Mouse (Mus musculus) heart, adult 2 months (tissue): ENCODE measurements around the gene Cuzd1. TPM values are rescaled to one million over a fixed set of nuclear protein-coding genes. Genes with fewer than 3 reads are reported as not detected.

Experiments used
- DNase-seq, 2 experiments: peaks; one replicate each; pipeline ENCODE4 v3.0.0; 2021
- H3K27ac ChIP-seq: fragments of 200-600 bp; 2 replicates; pipeline ENCODE4 v1.8.1; 2022
- H3K27me3 ChIP-seq: fragments of 200-500 bp; 2 replicates; pipeline ENCODE4 v1.6.1; 2012; ENCODE audit warnings: mild to moderate bottlenecking, low read length, inconsistent platforms, mixed read lengths; ENCODE audit not compliant: control insufficient read depth, insufficient read depth
- H3K36me3 ChIP-seq: fragments of 200-500 bp; 2 replicates; pipeline ENCODE4 v1.6.1; 2012; ENCODE audit warnings: low read length, inconsistent platforms; ENCODE audit not compliant: control insufficient read depth, insufficient read depth
- H3K4me1 ChIP-seq: fragments of 200-500 bp; 2 replicates; pipeline ENCODE4 v1.6.1; 2011; ENCODE audit warnings: low read length; ENCODE audit not compliant: control insufficient read depth, insufficient read depth
- H3K4me3 ChIP-seq: fragments of 200-600 bp; 2 replicates; pipeline ENCODE4 v1.8.1; 2022
- H3K79me2 ChIP-seq: fragments of 200-500 bp; replicated peaks from 2 replicates; pipeline ENCODE4 v1.6.1; 2012; ENCODE audit warnings: mild to moderate bottlenecking, inconsistent platforms, low read length, moderate library complexity, mixed read lengths; ENCODE audit not compliant: control insufficient read depth, insufficient read depth
- H3K9ac ChIP-seq: fragments of 200-500 bp; 2 replicates; pipeline ENCODE4 v1.6.1; 2012; ENCODE audit warnings: low read depth, mild to moderate bottlenecking, control low read depth, inconsistent platforms, low read length, mixed read lengths
- CTCF ChIP-seq: fragments of 200-600 bp; IDR thresholded peaks from 2 replicates; pipeline ENCODE4 v1.8.1; 2022; ENCODE audit warnings: antibody characterized with exemption, mild to moderate bottlenecking, moderate library complexity
- EP300 ChIP-seq: fragments of 200-500 bp; IDR thresholded peaks from 2 replicates; pipeline ENCODE4 v1.6.1; 2011; ENCODE audit warnings: low read depth, low read length, control low read depth; ENCODE audit not compliant: insufficient read depth
- POLR2A ChIP-seq: fragments of 200-500 bp; IDR thresholded peaks from 2 replicates; pipeline ENCODE4 v1.6.1; 2011; ENCODE audit warnings: mild to moderate bottlenecking, low read depth, low read length, control low read depth; ENCODE audit not compliant: insufficient read depth
- WGBS: fragments of 180-500 bp; shearing (Covaris S2); methylation state at CpG from one replicate; pipeline ENCODE4 v1.1.7; 2018; 5-methylcytosine and 5-hydroxymethylcytosine counted together
- intact Hi-C: fragments of 180-260 bp; cut with DNase I; formaldehyde crosslinking; loops from one replicate; pipeline ENCODE4 v1.15.1; 2025
- long read RNA-seq: library from polyadenylated mRNA; stranded (forward); transcript quantifications from one replicate; pipeline ENCODE4 v2.0.0, GENCODE M21; 2021
- polyA plus RNA-seq: library from polyadenylated mRNA; depleted of rRNA; stranded (reverse); fragments of >200 nt; gene quantifications from 2 replicates; pipeline ENCODE4 v1.2.3, GENCODE M21; 2012; rRNA removed
- total RNA-seq, 2 experiments: library from RNA; stranded (reverse); gene quantifications; 2 replicates each; pipeline ENCODE4 v1.2.3; 2021

Cuzd1 gene
- total RNA-seq (under 1 TPM; 0.21 to 0.32 TPM), polyA plus RNA-seq (0.64 and 0.79 TPM in 2 replicates)
- long read RNA-seq = 0 reads

- no peaks in the 10 kb centered on the region for H3K79me2 ChIP-seq
- no peak within 1 kb of the TSS for H3K9ac ChIP-seq
- H3K4me3 ChIP-seq = no peak within 1 kb of the TSS
- no peaks in the 10 kb centered on the region for H3K27me3 ChIP-seq
- no peaks in the 10 kb centered on the region for H3K4me1 ChIP-seq
- TF ChIP-seq POLR2A (no peak), CTCF (no peak), EP300 (no peak)
- no peak for DNase-seq
- intact Hi-C loops = no loop called here
- no peak within 1 kb of the TSS for H3K27ac ChIP-seq
- H3K36me3 ChIP-seq = no peaks in the 10 kb centered on the region
- 45% methylated on average over 2 of the region's 2 CpGs for WGBS
Observed at GRCm38 (mm10) chr7:131322192-131322591, at the start of gene Cuzd1. Gene Cuzd1, minus strand, starts transcription at chr7:131322292.

GRCm38 (mm10) chr7:131371470-131371860 is 49.4 kb upstream of the Cuzd1 start:
- Histone ChIP-seq H3K4me3 (peak overlapping the region; percentile 63), H3K27me3 (no peaks in the 10 kb centered on the region), H3K36me3 (peaks cover 4% of the 10 kb centered on the region), H3K27ac (peak overlapping the region; percentile 96), H3K79me2 (no peaks in the 10 kb centered on the region), H3K9ac (peak overlapping the region; percentile 91), H3K4me1 (peaks cover 5% of the 10 kb centered on the region)
- intact Hi-C loops = loop anchor here (5.0 kb wide), 1 partner anchor 511 kb away; no protein-coding TSS in a partner anchor
- DNase-seq = no peak
- WGBS = 2% methylated on average over 9 of the region's 9 CpGs
- TF ChIP-seq POLR2A (no peak), CTCF (no peak), EP300 (no peak)

- Histone ChIP-seq H3K79me2 (no peaks in the 10 kb centered on the region), H3K4me1 (peaks cover 5% of the 10 kb centered on the region), H3K9ac (peak within 1 kb of the TSS; percentile 91), H3K27ac (peak within 1 kb of the TSS; percentile 96), H3K27me3 (no peaks in the 10 kb centered on the region), H3K4me3 (peak within 1 kb of the TSS; percentile 63), H3K36me3 (peaks cover 4% of the 10 kb centered on the region)
- DNase-seq = peak; percentile 93 to 95
- intact Hi-C loops = loop anchor here (5.0 kb wide), 1 partner anchor 511 kb away; no protein-coding TSS in a partner anchor
- TF ChIP-seq CTCF (peak; percentile 99), POLR2A (peak; percentile 93), EP300 (0 out of 2 replicates have a peak, but pooled peaks have one; percentile 27)
- 4% methylated on average over 47 of the region's 47 CpGs for WGBS
Observed at GRCm38 (mm10) chr7:131370648-131371469, 48.8 kb upstream of the Cuzd1 start, which contains the start of gene Pstk. Gene Pstk, plus strand, starts transcription at chr7:131371141.

GRCm38 (mm10) chr7:131364131-131364530 is 42.0 kb upstream of the Cuzd1 start:
- Histone ChIP-seq H3K36me3 (peaks cover 5% of the 10 kb centered on the region), H3K4me1 (no peaks in the 10 kb centered on the region), H3K27ac (no peak overlapping the region), H3K27me3 (no peaks in the 10 kb centered on the region), H3K79me2 (no peaks in the 10 kb centered on the region), H3K4me3 (no peak overlapping the region), H3K9ac (no peak overlapping the region)
- intact Hi-C loops = no loop called here
- 88% methylated on average over 8 of the region's 8 CpGs for WGBS
- no peak for DNase-seq
- TF ChIP-seq POLR2A (no peak), CTCF (no peak), EP300 (no peak)

GRCm38 (mm10) chr7:131362615-131363300 is 40.7 kb upstream of the Cuzd1 start, which contains the start of gene 2310057M21Rik:
Gene 2310057M21Rik, minus strand, starts transcription at chr7:131362759.
- peak within 1 kb of the TSS; percentile 94 for H3K27ac ChIP-seq
- TF ChIP-seq CTCF = no peak
- peak; percentile 66 for TF ChIP-seq POLR2A
- H3K36me3 ChIP-seq = peaks cover 5% of the 10 kb centered on the region
- H3K4me3 ChIP-seq = peak within 1 kb of the TSS; percentile 68
- under 1% methylated on average over 55 of the region's 55 CpGs for WGBS
- H3K9ac ChIP-seq = peak within 1 kb of the TSS; percentile 90
- H3K79me2 ChIP-seq = no peaks in the 10 kb centered on the region
- peak; percentile 90 to 95 for DNase-seq
- no peaks in the 10 kb centered on the region for H3K4me1 ChIP-seq
- H3K27me3 ChIP-seq = no peaks in the 10 kb centered on the region
- intact Hi-C loops = loop anchor here (1.0 to 2.0 kb wide), 2 partner anchors 48 to 198 kb away; partner anchors contain the start of genes Acadsb, Bub3 and Ikzf5

GRCm38 (mm10) chr7:131362269-131362614 is 40.1 kb upstream of the Cuzd1 start:
- no peak for TF ChIP-seq EP300
- TF ChIP-seq POLR2A = no peak
- no peak for TF ChIP-seq CTCF
- no peak for DNase-seq
- Histone ChIP-seq H3K27ac (peak overlapping the region; percentile 94), H3K79me2 (no peaks in the 10 kb centered on the region), H3K4me1 (no peaks in the 10 kb centered on the region), H3K4me3 (peak overlapping the region; percentile 68), H3K27me3 (no peaks in the 10 kb centered on the region), H3K9ac (peak overlapping the region; percentile 90), H3K36me3 (peaks cover 5% of the 10 kb centered on the region)
- WGBS = under 1% methylated on average over 35 of the region's 35 CpGs
- intact Hi-C loops = loop anchor here (1.0 to 2.0 kb wide), 2 partner anchors 48 to 199 kb away; partner anchors contain the start of genes Acadsb, Bub3 and Ikzf5
